Mouse (Mus musculus): ENCODE measurements around the gene Nepro.

- TF ChIP-seq GATA1 (IDR thresholded peaks at IDR 0.05; ENCODE audit: borderline replicate concordance, low read length) (no peak), FLI1 (IDR thresholded peaks at IDR 0.05; ENCODE audit: low read length) (no peak)
Measured at GRCm38 (mm10) chr16:44748007-44748406, 23.9 kb downstream of the Nepro start.

Measured in megakaryocyte, embryonic 14.5 days (primary cell).